Mouse (Mus musculus) macrophage (primary cell): ENCODE data around the gene Efna2. TPM values are rescaled to one million over a fixed set of nuclear protein-coding genes. Genes with fewer than 3 reads are reported as not detected.

Experiments
- H3K27ac ChIP-seq: fragments of 350-480 bp; formaldehyde crosslinking; 2 replicates; pipeline ENCODE4 v1.9.0; 2021
- H3K36me3 ChIP-seq: fragments of 350-480 bp; formaldehyde crosslinking; 2 replicates; pipeline ENCODE4 v1.9.0; 2021; ENCODE audit errors: inconsistent target
- H3K4me3 ChIP-seq: fragments of 350-480 bp; formaldehyde crosslinking; 2 replicates; pipeline ENCODE4 v1.9.0; 2021; ENCODE audit errors: inconsistent target
- H3K79me2 ChIP-seq: fragments of 350-480 bp; formaldehyde crosslinking; 2 replicates; pipeline ENCODE4 v1.9.0; 2021; ENCODE audit errors: inconsistent target
- WGBS: methylation state at CpG from one replicate; pipeline ENCODE4 v1.1.7; 2026; ENCODE audit warnings: inconsistent platforms; ENCODE audit not compliant: missing documents; 5-methylcytosine and 5-hydroxymethylcytosine counted together
- polyA plus RNA-seq: library from polyadenylated mRNA; stranded (reverse); fragments of 250-400 nt; gene quantifications from 3 replicates; pipeline ENCODE4 v1.2.4, GENCODE M21; 2018; ENCODE audit warnings: inconsistent platforms

The Efna2 gene
- polyA plus RNA-seq, 1 experiment from 2014 or later = 0.29 TPM

DNA sequence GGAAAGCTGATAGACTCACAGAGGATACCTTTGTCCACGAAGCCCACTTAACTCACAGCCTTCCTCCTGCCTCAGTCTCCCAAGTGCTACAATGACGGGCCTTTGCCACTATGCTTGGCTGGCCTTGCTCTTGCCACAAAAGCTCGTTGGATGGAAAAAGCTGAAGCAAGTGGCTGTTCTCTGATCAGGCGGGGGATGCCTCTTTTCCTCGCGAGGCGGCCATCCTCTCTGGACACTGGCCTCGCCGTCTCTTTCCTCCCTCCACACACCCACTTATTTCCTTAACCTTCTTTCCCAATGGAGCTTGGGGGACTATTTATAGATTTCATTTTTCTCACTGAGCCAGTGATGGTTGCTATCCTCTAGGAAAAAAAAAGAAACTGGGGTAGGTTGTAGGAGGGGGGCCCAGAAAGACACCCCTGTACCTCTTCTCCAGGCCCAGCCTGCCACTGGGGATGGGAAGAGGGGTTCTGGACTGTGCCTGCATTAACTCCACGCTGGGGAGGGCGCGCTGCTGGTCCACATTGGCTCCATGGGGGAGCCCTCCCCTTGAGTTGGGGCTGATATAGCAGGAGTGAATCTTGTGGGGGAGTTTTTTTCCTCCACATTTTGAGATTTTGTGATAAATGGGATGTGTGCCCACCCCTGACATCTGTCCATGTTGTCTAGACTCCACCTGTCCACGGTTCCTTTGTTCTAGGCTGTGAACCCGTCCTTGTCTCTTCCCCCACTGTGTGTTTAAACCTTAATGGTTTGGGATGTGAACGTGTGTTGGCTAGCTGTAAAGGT, 21.9 kb upstream of the Efna2 start:
- peaks cover 37% of the 10 kb centered on the region for H3K36me3 ChIP-seq
- H3K4me3 ChIP-seq = no peak overlapping the region
- WGBS = 87% methylated on average over 13 of the region's 15 CpGs

GRCm38 (mm10) chr10:80158307-80158986, 20.8 kb upstream of the Efna2 start:
- peaks cover 31% of the 10 kb centered on the region for H3K36me3 ChIP-seq
- 3% methylated on average over 16 of the region's 18 CpGs for WGBS
- H3K4me3 ChIP-seq = no peak overlapping the region; the same call in 1 of the 2 replicates
- H3K79me2 ChIP-seq = peaks cover 39% of the 10 kb centered on the region
- H3K27ac ChIP-seq = peak overlapping the region; percentile 88

More for the DNA sequence above, 21.9 kb upstream of the Efna2 start:
- peaks cover 51% of the 10 kb centered on the region for H3K79me2 ChIP-seq
- H3K27ac ChIP-seq = peak overlapping the region; percentile 88

GRCm38 (mm10) chr10:80159021-80159560, 20.2 kb upstream of the Efna2 start:
- Histone ChIP-seq H3K36me3 (peaks cover 27% of the 10 kb centered on the region), H3K27ac (peak overlapping the region; percentile 88), H3K4me3 (peak overlapping the region; percentile 26), H3K79me2 (peaks cover 33% of the 10 kb centered on the region)
- WGBS = 12% methylated on average over 12 of the region's 12 CpGs

GRCm38 (mm10) chr10:80159561-80160454, 19.5 kb upstream of the Efna2 start:
- H3K79me2 ChIP-seq = peaks cover 26% of the 10 kb centered on the region
- H3K27ac ChIP-seq = peak overlapping the region; percentile 88
- H3K36me3 ChIP-seq = peaks cover 20% of the 10 kb centered on the region; the same call in 1 of the 2 replicates
- WGBS = under 1% methylated on average over 50 of the region's 55 CpGs
- H3K4me3 ChIP-seq = peak overlapping the region; percentile 27

- 7% methylated on average over 33 of the region's 33 CpGs for WGBS
- H3K79me2 ChIP-seq = peaks cover 17% of the 10 kb centered on the region
- H3K4me3 ChIP-seq = peak overlapping the region; percentile 27
- peaks cover 11% of the 10 kb centered on the region; the same call in 1 of the 2 replicates for H3K36me3 ChIP-seq
- H3K27ac ChIP-seq = peak overlapping the region; percentile 77
Observed at GRCm38 (mm10) chr10:80160455-80161371, 18.6 kb upstream of the Efna2 start.

GRCm38 (mm10) chr10:80161522-80162242, 17.6 kb upstream of the Efna2 start:
- H3K36me3 ChIP-seq = peaks cover 7% of the 10 kb centered on the region; the same call in 1 of the 2 replicates
- H3K79me2 ChIP-seq = peaks cover 9% of the 10 kb centered on the region; the same call in 1 of the 2 replicates
- 35% methylated on average over 4 of the region's 7 CpGs for WGBS
- H3K27ac ChIP-seq = peak overlapping the region; percentile 77
- peak overlapping the region; percentile 27; the same call in 1 of the 2 replicates for H3K4me3 ChIP-seq

- no peak overlapping the region for H3K4me3 ChIP-seq
- peak overlapping the region; percentile 77 for H3K27ac ChIP-seq
- peaks cover 3% of the 10 kb centered on the region; the same call in 1 of the 2 replicates for H3K79me2 ChIP-seq
- H3K36me3 ChIP-seq = peaks cover 3% of the 10 kb centered on the region; the same call in 1 of the 2 replicates
- WGBS = 75% methylated on average over 3 of the region's 3 CpGs
Observed at GRCm38 (mm10) chr10:80162243-80162608, 17.1 kb upstream of the Efna2 start.

GRCm38 (mm10) chr10:80162716-80163299, 16.5 kb upstream of the Efna2 start:
- H3K27ac ChIP-seq = peak overlapping the region; percentile 77
- 66% methylated on average over 6 of the region's 6 CpGs for WGBS
- no peaks in the 10 kb centered on the region for H3K79me2 ChIP-seq
- H3K36me3 ChIP-seq = no peaks in the 10 kb centered on the region
- no peak overlapping the region for H3K4me3 ChIP-seq

GRCm38 (mm10) chr10:80163721-80164120, 15.6 kb upstream of the Efna2 start:
- no peak overlapping the region for H3K4me3 ChIP-seq
- no peaks in the 10 kb centered on the region for H3K36me3 ChIP-seq
- H3K27ac ChIP-seq = peak overlapping the region; percentile 77
- WGBS = 63% methylated on average over 7 of the region's 8 CpGs
- peaks cover 4% of the 10 kb centered on the region for H3K79me2 ChIP-seq

DNA sequence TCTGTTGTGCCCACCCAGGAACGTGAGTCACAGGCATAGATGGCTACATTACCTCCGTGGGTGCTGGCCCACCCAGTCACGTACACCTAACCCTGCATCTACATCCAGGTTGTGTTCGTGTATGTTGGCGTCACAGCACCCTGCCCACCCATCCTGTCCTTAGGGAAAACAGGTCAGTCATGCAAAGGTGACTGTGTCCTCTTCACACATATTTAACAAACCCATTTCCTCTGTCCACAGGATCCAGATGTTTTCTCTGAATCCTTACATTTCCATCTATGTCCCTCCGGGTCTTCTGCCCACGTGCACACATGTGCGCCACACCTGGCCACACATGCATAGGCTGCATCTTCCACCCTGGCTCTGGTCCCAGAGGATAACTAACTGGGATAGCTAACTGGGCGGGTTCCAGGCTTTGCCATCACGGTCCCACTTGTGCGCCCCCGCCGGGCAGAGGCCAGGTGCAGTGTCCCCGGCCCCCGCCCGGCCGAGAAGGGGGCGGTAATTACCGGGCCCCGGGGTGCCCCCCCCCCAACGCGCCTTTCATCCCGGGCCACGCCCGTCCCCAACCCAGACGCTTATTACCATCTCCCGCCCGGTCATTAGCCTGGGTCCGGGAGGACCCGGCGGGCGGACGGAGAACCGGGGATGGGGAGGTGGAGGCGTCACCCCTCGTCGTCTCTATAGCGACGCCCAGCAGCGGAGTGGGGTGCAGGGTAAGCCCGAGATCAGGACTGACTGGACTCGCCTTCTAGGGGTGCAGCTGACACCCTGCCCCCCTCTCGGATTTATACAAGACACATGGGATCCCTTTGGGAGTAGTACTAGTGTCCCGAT, 14.9 kb upstream of the Efna2 start:
- peaks cover 10% of the 10 kb centered on the region for H3K79me2 ChIP-seq
- peak overlapping the region; percentile 77 for H3K27ac ChIP-seq
- H3K36me3 ChIP-seq = no peaks in the 10 kb centered on the region
- peak overlapping the region; percentile 18; the same call in 1 of the 2 replicates for H3K4me3 ChIP-seq
- WGBS = 23% methylated on average over 41 of the region's 44 CpGs

DNA sequence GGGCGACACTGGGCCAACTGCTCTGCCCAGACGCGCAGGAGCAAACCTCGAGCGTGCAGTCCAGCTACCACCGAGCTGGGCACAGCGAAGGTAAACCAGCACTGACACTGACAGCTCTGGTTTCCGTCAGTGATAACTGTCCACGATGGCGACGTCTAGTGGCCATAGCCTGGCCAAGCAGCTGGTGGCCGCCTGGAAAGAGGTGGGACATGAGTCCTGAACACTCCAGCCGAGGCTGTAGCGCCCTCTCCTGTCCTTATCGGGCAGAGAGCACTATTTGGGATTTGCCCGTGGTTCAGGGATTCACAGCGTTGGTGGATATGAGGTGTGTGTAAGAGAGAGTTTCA, 14.3 kb upstream of the Efna2 start:
- 0% methylated on average over 17 of the region's 17 CpGs for WGBS
- H3K4me3 ChIP-seq = peak overlapping the region; percentile 18; the same call in 1 of the 2 replicates
- peaks cover 16% of the 10 kb centered on the region for H3K79me2 ChIP-seq
- H3K36me3 ChIP-seq = peaks cover 2% of the 10 kb centered on the region; the same call in 1 of the 2 replicates
- peak overlapping the region; percentile 48 for H3K27ac ChIP-seq
